In the genomic region with DNA sequence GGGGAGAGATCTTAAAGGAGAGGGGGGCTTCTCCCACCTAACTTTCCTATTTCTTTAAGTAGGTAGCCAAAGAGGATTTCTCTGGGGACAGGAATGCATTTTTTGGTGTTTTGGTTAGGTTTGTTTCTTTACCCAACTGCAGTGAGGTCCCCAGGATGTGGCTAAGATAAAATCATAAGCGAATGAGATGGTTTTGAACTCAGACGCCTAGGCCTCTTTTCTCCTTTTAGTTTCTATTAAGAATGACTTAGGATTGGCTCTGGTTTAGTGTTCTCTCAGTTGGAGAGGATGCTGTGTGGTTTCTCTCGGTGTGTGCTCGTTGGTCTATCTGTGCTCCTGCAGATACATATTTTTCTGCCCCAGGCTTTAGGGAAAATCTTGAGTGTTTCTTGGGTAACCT, we compare ENCODE assay signal across 8 mouse cellular contexts. TPM values are rescaled to one million over a fixed set of nuclear protein-coding genes. Genes with fewer than 3 reads are reported as not detected.
DNase-seq lines count a peak whose midpoint lies in the region; ATAC-seq lines count a peak whose summit lies in the region.

No protein-coding gene starts in this region.

- ATAC-seq in heart, embryonic 13.5 days (ENCODE audit: extremely low read depth, insufficient number of reproducible peaks, low FRiP score, low TSS enrichment), result no peak
- ATAC-seq in forebrain, embryonic 16.5 days, result no peak
- ATAC-seq in megakaryocyte, adult 5-6 weeks (ENCODE audit: poor library complexity, severe bottlenecking), result peak; percentile 8; the same call in 1 of the 2 replicates

- H3K4me3 ChIP-seq in heart, embryonic 13.5 days, result peak overlapping the region; percentile 72
- peak overlapping the region; percentile 90 for H3K4me3 ChIP-seq in forebrain, embryonic 16.5 days (replicated peaks; ENCODE audit: low read length)

- DNase-seq in heart, postnatal 36 days, result no peak
- peak; percentile 80 for DNase-seq in CD4-positive, CD25-positive, alpha-beta regulatory T cell, adult 2 months (ENCODE audit: low read depth, low spot score)
- no peak for DNase-seq in adrenal gland, postnatal 4 days (ENCODE audit: low spot score in 2 of 2)
- DNase-seq in urinary bladder, postnatal 14 days (ENCODE audit: low spot score), result no peak
- no peak for DNase-seq in embryo, embryonic 10 days (ENCODE audit: low spot score)

- H3K9me3 ChIP-seq in heart, embryonic 13.5 days, result no peaks in the 10 kb centered on the region
- H3K9me3 ChIP-seq in forebrain, embryonic 16.5 days (ENCODE audit: control insufficient read depth, low read length), result no peaks in the 10 kb centered on the region

- H3K4me1 ChIP-seq in heart, embryonic 13.5 days, result peaks cover 64% of the 10 kb centered on the region
- H3K4me1 ChIP-seq in forebrain, embryonic 16.5 days (replicated peaks; ENCODE audit: control insufficient read depth, insufficient read depth, low read length), result peaks cover 39% of the 10 kb centered on the region

- peak overlapping the region; percentile 95 for H3K9ac ChIP-seq in heart, embryonic 13.5 days
- peak overlapping the region; percentile 93 for H3K9ac ChIP-seq in forebrain, embryonic 16.5 days (replicated peaks; ENCODE audit: low read depth, low read length)

- WGBS in heart, embryonic 13.5 days, result 6% methylated on average over 4 of the region's 4 CpGs
- 12% methylated on average over 4 of the region's 4 CpGs for WGBS in forebrain, embryonic 16.5 days

- H3K27me3 ChIP-seq in heart, embryonic 13.5 days (replicated peaks), result no peaks in the 10 kb centered on the region
- H3K27me3 ChIP-seq in forebrain, embryonic 16.5 days (replicated peaks; ENCODE audit: control insufficient read depth, insufficient read depth, low read length), result no peaks in the 10 kb centered on the region

- peaks cover 4% of the 10 kb centered on the region; the same call in 1 of the 2 replicates for H3K36me3 ChIP-seq in heart, embryonic 13.5 days
- no peaks in the 10 kb centered on the region for H3K36me3 ChIP-seq in forebrain, embryonic 16.5 days (ENCODE audit: control insufficient read depth, insufficient read depth)

- peak overlapping the region; percentile 99 for H3K27ac ChIP-seq in heart, embryonic 13.5 days (replicated peaks)
- H3K27ac ChIP-seq in forebrain, embryonic 16.5 days (ENCODE audit: low read length), result 0 out of 2 replicates have a peak overlapping the region, but pooled peaks have one; percentile 6

- intact Hi-C loops in heart, postnatal 36 days (cut with DNase I), result loop anchor here (1.0 to 2.0 kb wide), 3 partner anchors 20 to 66 kb away; no protein-coding TSS in a partner anchor

- H3K4me2 ChIP-seq in heart, embryonic 13.5 days, result peak overlapping the region; percentile 84
- H3K4me2 ChIP-seq in forebrain, embryonic 16.5 days (ENCODE audit: low read length), result peak overlapping the region; percentile 83

RNA-seq across cellular contexts. Expression of gene Aak1, which starts 1.3 kb away (rescaled TPM):
- polyA plus RNA-seq in heart, embryonic 13.5 days (2015; fragmentation: Nextera tagmentation; extraction: Ambion mirVana), result 16.1 and 18.2 TPM in 2 replicates
- total RNA-seq in heart, postnatal 36 days (2021), result 10 to 100 TPM; 71.1 to 75.1 TPM
- polyA plus RNA-seq in forebrain, embryonic 16.5 days (2015; fragmentation: Nextera tagmentation; extraction: Ambion mirVana), result 36.8 and 36.9 TPM in 2 replicates
- 29.7 and 37.6 TPM in 2 replicates for total RNA-seq in megakaryocyte, adult 5-6 weeks (2015)
- 5.3 and 12.9 TPM in 2 replicates for total RNA-seq in megakaryocyte, adult 5-6 weeks (2017)
- 10 to 100 TPM; 85.6 to 87.7 TPM for total RNA-seq in adrenal gland, postnatal 4 days (2021)

RNA-seq across cellular contexts. Expression of gene Anxa4, which starts 57.2 kb away (rescaled TPM):
- 20.1 and 24.2 TPM in 2 replicates for polyA plus RNA-seq in heart, embryonic 13.5 days (2015; fragmentation: Nextera tagmentation; extraction: Ambion mirVana)
- 10 to 100 TPM; 36.1 to 42.0 TPM for total RNA-seq in heart, postnatal 36 days (2021)
- polyA plus RNA-seq in forebrain, embryonic 16.5 days (2015; fragmentation: Nextera tagmentation; extraction: Ambion mirVana), result 6.1 and 6.7 TPM in 2 replicates
- 41.8 and 43.7 TPM in 2 replicates for total RNA-seq in megakaryocyte, adult 5-6 weeks (2015)
- total RNA-seq in megakaryocyte, adult 5-6 weeks (2017), result 55.9 and 65.7 TPM in 2 replicates
- 10 to 100 TPM; 48.3 to 62.2 TPM for total RNA-seq in adrenal gland, postnatal 4 days (2021)
